Mouse (Mus musculus) left cerebral cortex, adult 2 months (tissue): ENCODE measurements around the gene Elk4. TPM values are rescaled to one million over a fixed set of nuclear protein-coding genes. Genes with fewer than 3 reads are reported as not detected.

Experiments
- DNase-seq, 2 experiments: peaks; one replicate each; pipeline ENCODE4 v3.0.0; 2021 to 2022; ENCODE audit warnings: low spot score in 2 of 2, mixed read lengths in 1 of 2; ENCODE audit errors: extremely low spot score in 1 of 2
- H3K27ac ChIP-seq: fragments of 200-600 bp; 2 replicates; pipeline ENCODE4 v1.8.1; 2022
- H3K4me3 ChIP-seq: fragments of 200-600 bp; 2 replicates; pipeline ENCODE4 v1.8.1; 2022
- CTCF ChIP-seq: fragments of 200-600 bp; IDR thresholded peaks from 2 replicates; pipeline ENCODE4 v1.8.1; 2022; ENCODE audit warnings: antibody characterized with exemption, mild to moderate bottlenecking, moderate library complexity
- intact Hi-C: fragments of 180-260 bp; cut with DNase I; formaldehyde crosslinking; loops from one replicate; pipeline ENCODE4 v1.15.1; 2025
- total RNA-seq, 2 experiments: library from RNA; stranded (reverse); gene quantifications; 2 replicates each; pipeline ENCODE4 v1.2.3; 2021

The Elk4 gene
- total RNA-seq, 2 experiments from 2014 or later: 55.7 to 57.8 TPM

GRCm38 (mm10) chr1:132027978-132028377, 20.6 kb downstream of the Elk4 start:
- DNase-seq: no peak
- no peak overlapping the region for H3K27ac ChIP-seq
- TF ChIP-seq CTCF: no peak
- intact Hi-C loops: no loop called here
- no peak overlapping the region for H3K4me3 ChIP-seq

- no peak for TF ChIP-seq CTCF
- intact Hi-C loops: no loop called here
Measured at GRCm38 (mm10) chr1:132028413-132028812, 21.0 kb downstream of the Elk4 start.

GRCm38 (mm10) chr1:132030574-132030973, 23.2 kb downstream of the Elk4 start:
- TF ChIP-seq CTCF: peak; percentile 50
- DNase-seq: no peak
- Histone ChIP-seq H3K4me3 (no peak overlapping the region), H3K27ac (no peak overlapping the region)
- intact Hi-C loops: no loop called here

More at GRCm38 (mm10) chr1:132028413-132028812, 21.0 kb downstream of the Elk4 start:
- Histone ChIP-seq H3K27ac (no peak overlapping the region), H3K4me3 (no peak overlapping the region)
- no peak for DNase-seq

- no peak for TF ChIP-seq CTCF
- intact Hi-C loops: no loop called here
- Histone ChIP-seq H3K27ac (no peak overlapping the region), H3K4me3 (no peak overlapping the region)
- no peak for DNase-seq
Measured at GRCm38 (mm10) chr1:132032172-132032571, 24.8 kb downstream of the Elk4 start.

GRCm38 (mm10) chr1:132037746-132038145, 30.3 kb downstream of the Elk4 start:
- TF ChIP-seq CTCF: no peak
- intact Hi-C loops: no loop called here
- no peak for DNase-seq
- H3K27ac ChIP-seq: no peak overlapping the region
- H3K4me3 ChIP-seq: no peak overlapping the region

GRCm38 (mm10) chr1:132038753-132039152, 31.3 kb downstream of the Elk4 start:
- no peak for DNase-seq
- TF ChIP-seq CTCF: no peak
- Histone ChIP-seq H3K4me3 (no peak overlapping the region), H3K27ac (no peak overlapping the region)
- intact Hi-C loops: no loop called here

- H3K4me3 ChIP-seq: no peak overlapping the region
- peak overlapping the region; percentile 40; the same call in 1 of the 2 replicates for H3K27ac ChIP-seq
- intact Hi-C loops: no loop called here
- no peak for TF ChIP-seq CTCF
- DNase-seq: no peak
Measured at GRCm38 (mm10) chr1:132040201-132040621, 32.8 kb downstream of the Elk4 start.

GRCm38 (mm10) chr1:132043759-132044158, 36.4 kb downstream of the Elk4 start:
- TF ChIP-seq CTCF: no peak

GRCm38 (mm10) chr1:132046143-132046735, 38.8 kb downstream of the Elk4 start:
- Histone ChIP-seq H3K4me3 (no peak overlapping the region), H3K27ac (peak overlapping the region; percentile 4; the same call in 1 of the 2 replicates)
- intact Hi-C loops: loop anchor here (1.0 to 5.0 kb wide), 4 partner anchors 37 to 71 kb away; no protein-coding TSS in a partner anchor
- DNase-seq: peak; percentile 51 to 71
- peak; percentile 87 for TF ChIP-seq CTCF

More at GRCm38 (mm10) chr1:132043759-132044158, 36.4 kb downstream of the Elk4 start:
- H3K27ac ChIP-seq: no peak overlapping the region
- no peak overlapping the region for H3K4me3 ChIP-seq
- peak; percentile 19 to 29 for DNase-seq
- intact Hi-C loops: no loop called here

- Histone ChIP-seq H3K4me3 (no peak overlapping the region), H3K27ac (no peak overlapping the region)
- intact Hi-C loops: no loop called here
- DNase-seq: no peak
- no peak for TF ChIP-seq CTCF
Measured at GRCm38 (mm10) chr1:132051746-132052145, 44.3 kb downstream of the Elk4 start.

- Histone ChIP-seq H3K4me3 (no peak overlapping the region), H3K27ac (no peak overlapping the region)
- TF ChIP-seq CTCF: no peak
- intact Hi-C loops: no loop called here
- no peak for DNase-seq
Measured at GRCm38 (mm10) chr1:132054387-132054786, 47.0 kb downstream of the Elk4 start.

GRCm38 (mm10) chr1:132055054-132055664, 47.8 kb downstream of the Elk4 start:
- Histone ChIP-seq H3K4me3 (no peak overlapping the region), H3K27ac (no peak overlapping the region)
- intact Hi-C loops: no loop called here
- no peak for TF ChIP-seq CTCF
- DNase-seq: no peak

- TF ChIP-seq CTCF: no peak
- intact Hi-C loops: no loop called here
- Histone ChIP-seq H3K27ac (no peak overlapping the region), H3K4me3 (no peak overlapping the region)
- DNase-seq: no peak
Measured at GRCm38 (mm10) chr1:132058558-132058957, 51.2 kb downstream of the Elk4 start.
